Mouse (Mus musculus) liver, embryonic 14.5 days (tissue): Measurements from ENCODE around the gene Ccdc154. TPM values are rescaled to one million over a fixed set of nuclear protein-coding genes. Genes with fewer than 3 reads are reported as not detected.
A peak's percentile ranks its signal among the peaks of the same experiment; 100 is the strongest.
"Not testable (repeated sequence)": the region's sequence is repeated elsewhere in the genome, so short reads cannot be mapped to it uniquely, and the experiment has no call there.

ENCODE experiments used
- ATAC-seq: fragments of 200-750 bp; cut with Nextera tagmentation; 2 replicates; pipeline ENCODE4 v1.8.0; 2017; ENCODE audit warnings: moderate number of reproducible peaks, mild to moderate bottlenecking, moderate library complexity; ENCODE audit not compliant: insufficient read depth
- DNase-seq, 3 experiments: peaks; one replicate each; pipeline ENCODE4 v3.0.0-alpha.2; 2012 to 2013; ENCODE audit warnings: low read depth in 3 of 3, low spot score in 3 of 3
- H3K27ac ChIP-seq: fragments of 300-500 bp; sonication (generic); 2 replicates; pipeline ENCODE4 v1.5.1; 2014; ENCODE audit warnings: moderate library complexity, mild to moderate bottlenecking, control low read depth, inconsistent platforms
- H3K27me3 ChIP-seq: fragments of 300-500 bp; sonication (generic); 2 replicates; pipeline ENCODE4 v1.6.1; 2014; ENCODE audit warnings: mild to moderate bottlenecking, low read length, moderate library complexity; ENCODE audit not compliant: control insufficient read depth, insufficient read depth
- H3K36me3 ChIP-seq: fragments of 300-500 bp; sonication (generic); replicated peaks from 2 replicates; pipeline ENCODE4 v1.6.1; 2014; ENCODE audit warnings: low read depth; ENCODE audit not compliant: control insufficient read depth, insufficient read depth
- H3K4me1 ChIP-seq, 2 experiments: fragments of 200-500 bp in 1 of 2; fragments of 300-500 bp in 1 of 2; sonication (generic) in 1 of 2; replicated peaks; 2 replicates each; pipeline ENCODE4 v1.6.1; 2012 to 2014; ENCODE audit warnings: antibody characterized with exemption in 1 of 2, inconsistent platforms in 1 of 2, low read length in 1 of 2; ENCODE audit not compliant: control insufficient read depth in 2 of 2, insufficient read depth in 2 of 2
- H3K4me2 ChIP-seq: fragments of 300-500 bp; sonication (generic); 2 replicates; pipeline ENCODE4 v1.6.1; 2014; ENCODE audit warnings: low read depth, mild to moderate bottlenecking, control low read depth, moderate library complexity
- H3K4me3 ChIP-seq, 2 experiments: fragments of 200-500 bp in 1 of 2; fragments of 300-500 bp in 1 of 2; sonication (generic) in 1 of 2; 2 replicates each; pipeline ENCODE4 v1.5.1; 2012 to 2014; ENCODE audit warnings: low read depth in 2 of 2, low read length in 2 of 2, mild to moderate bottlenecking in 2 of 2, control low read depth in 1 of 2, inconsistent platforms in 1 of 2, moderate library complexity in 1 of 2; ENCODE audit not compliant: insufficient read depth in 1 of 2
- H3K9ac ChIP-seq: fragments of 300-500 bp; sonication (generic); replicated peaks from 2 replicates; pipeline ENCODE4 v1.6.1; 2014; ENCODE audit warnings: mild to moderate bottlenecking, control low read depth, moderate library complexity
- H3K9me3 ChIP-seq: fragments of 300-500 bp; sonication (generic); 2 replicates; pipeline ENCODE4 v1.6.1; 2016; ENCODE audit warnings: low read length, mixed read lengths; ENCODE audit not compliant: control insufficient read depth
- CTCF ChIP-seq: IDR thresholded peaks from 2 replicates; pipeline ENCODE4 v1.5.1; 2016; ENCODE audit warnings: antibody characterized with exemption, low read depth, control low read depth
- EP300 ChIP-seq: IDR thresholded peaks from 2 replicates; pipeline ENCODE4 v1.6.1; 2016; ENCODE audit warnings: antibody characterized with exemption, low read depth
- WGBS: fragments of 180-500 bp; shearing (Covaris S2); extraction: QIAGEN DNeasy Blood & Tissue Kit; methylation state at CpG from one replicate; pipeline ENCODE4 v1.1.7; 2014; ENCODE audit not compliant: insufficient replicate concordance; 5-methylcytosine and 5-hydroxymethylcytosine counted together
- polyA plus RNA-seq, 2 experiments: library from polyadenylated mRNA; depleted of rRNA in 1 of 2; stranded (reverse) in 1 of 2; unstranded in 1 of 2; fragments of >200 nt; fragmentation: Nextera tagmentation in 1 of 2; extraction: Ambion mirVana in 1 of 2; gene quantifications; 2 replicates each; pipeline versions ENCODE4 v1.2.1 to v1.2.3; 2012 to 2014

Gene Ccdc154
- polyA plus RNA-seq, 2 experiments = not detected

DNA sequence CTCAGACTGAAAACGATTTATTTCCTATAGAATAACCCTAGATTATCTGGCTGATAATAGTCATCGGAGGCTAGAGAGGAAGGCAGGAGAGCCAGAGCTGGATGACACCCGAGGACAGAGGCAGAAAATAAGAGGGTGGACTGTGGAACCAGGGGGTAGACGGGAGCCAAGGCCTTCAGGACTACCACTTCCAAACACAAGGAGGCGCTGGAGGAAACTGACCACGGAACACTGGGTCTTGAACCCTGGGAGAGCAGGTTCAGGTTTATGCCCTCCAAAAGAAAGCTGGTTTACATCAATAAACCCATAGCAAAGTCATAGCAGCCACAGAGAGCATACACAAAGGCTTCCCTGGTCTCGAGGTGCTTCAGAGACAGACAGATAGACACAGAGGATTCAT lies 38.3 kb upstream of the Ccdc154 start:
- 21% methylated on average over 7 of the region's 7 CpGs for WGBS
- no peaks in the 10 kb centered on the region for H3K9me3 ChIP-seq
- peaks cover 33 to 40% of the 10 kb centered on the region in 2 experiments for H3K4me1 ChIP-seq
- H3K9ac ChIP-seq = no peak overlapping the region
- no peak for DNase-seq
- no peak for ATAC-seq
- H3K27me3 ChIP-seq = no peaks in the 10 kb centered on the region; the same call in 1 of the 2 replicates
- TF ChIP-seq EP300 = no peak
- TF ChIP-seq CTCF = peak; percentile 74
- no peak overlapping the region for H3K4me3 ChIP-seq
- H3K27ac ChIP-seq = no peak overlapping the region
- no peak overlapping the region for H3K4me2 ChIP-seq
- no peaks in the 10 kb centered on the region for H3K36me3 ChIP-seq

DNA sequence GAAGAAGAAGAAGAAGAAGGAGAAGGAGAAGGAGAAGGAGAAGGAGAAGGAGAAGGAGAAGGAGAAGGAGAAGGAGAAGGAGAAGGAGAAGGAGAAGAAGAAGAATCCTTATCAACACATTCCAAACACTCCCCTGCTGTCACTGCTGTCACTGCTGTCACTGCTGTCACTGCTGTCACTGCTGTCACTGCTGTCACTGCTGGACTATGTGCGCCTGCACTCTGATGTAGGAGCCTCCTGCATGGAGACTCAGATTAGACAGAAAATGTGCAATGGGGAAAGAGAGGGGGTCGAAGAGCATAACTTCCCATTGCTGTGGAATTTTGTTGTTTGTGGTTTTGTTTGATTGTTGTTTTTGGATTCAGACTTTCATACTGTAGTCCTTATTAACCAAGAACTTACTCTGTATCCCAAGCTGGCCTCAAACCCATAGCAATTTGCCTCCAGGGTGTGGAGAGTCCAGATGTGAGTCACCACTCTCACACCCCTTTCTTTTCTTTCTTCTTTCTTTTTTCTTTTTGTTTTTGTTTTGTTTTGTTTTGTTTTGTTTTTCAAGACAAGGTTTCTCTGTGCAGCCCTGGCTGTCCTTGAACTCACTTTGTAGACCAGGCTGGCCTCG lies 36.7 kb upstream of the Ccdc154 start:
- peak; percentile 48; the same call in 1 of the 2 replicates for ATAC-seq
- Histone ChIP-seq H3K4me2 (peak overlapping the region; percentile 25; the same call in 1 of the 2 replicates), H3K9ac (peak overlapping the region; percentile 42), H3K4me1 (peaks cover 33 to 35% of the 10 kb centered on the region in 2 experiments), H3K27ac (peak overlapping the region; percentile 93)
- not testable (repeated sequence) for H3K27me3 ChIP-seq, H3K36me3 ChIP-seq, H3K4me3 ChIP-seq, DNase-seq, H3K9me3 ChIP-seq
- TF ChIP-seq EP300 = 0 out of 2 replicates have a peak, but pooled peaks have one; percentile 5
- 39% methylated on average over 3 of the region's 3 CpGs for WGBS

DNA sequence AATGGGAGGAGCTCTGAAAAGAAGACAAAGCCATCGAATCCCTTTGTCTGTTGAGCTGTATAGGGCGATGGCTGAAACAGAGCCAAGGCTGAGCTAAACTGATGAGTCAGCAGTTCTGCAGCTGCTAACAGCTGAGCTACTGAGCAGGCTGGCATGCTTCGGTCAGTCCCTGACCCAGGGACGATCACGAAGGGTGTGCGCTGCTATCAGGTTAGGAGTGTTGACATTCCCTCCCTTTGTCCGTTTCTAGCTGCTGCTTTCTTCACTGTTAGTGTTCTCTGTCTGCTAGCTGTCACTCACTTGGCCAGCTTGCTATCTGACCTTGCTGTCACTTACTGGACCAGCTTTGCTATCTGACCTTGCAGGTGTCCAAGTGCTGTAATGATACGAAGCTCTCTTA lies 35.2 kb upstream of the Ccdc154 start:
- peak overlapping the region; percentile 93 for H3K27ac ChIP-seq

DNA sequence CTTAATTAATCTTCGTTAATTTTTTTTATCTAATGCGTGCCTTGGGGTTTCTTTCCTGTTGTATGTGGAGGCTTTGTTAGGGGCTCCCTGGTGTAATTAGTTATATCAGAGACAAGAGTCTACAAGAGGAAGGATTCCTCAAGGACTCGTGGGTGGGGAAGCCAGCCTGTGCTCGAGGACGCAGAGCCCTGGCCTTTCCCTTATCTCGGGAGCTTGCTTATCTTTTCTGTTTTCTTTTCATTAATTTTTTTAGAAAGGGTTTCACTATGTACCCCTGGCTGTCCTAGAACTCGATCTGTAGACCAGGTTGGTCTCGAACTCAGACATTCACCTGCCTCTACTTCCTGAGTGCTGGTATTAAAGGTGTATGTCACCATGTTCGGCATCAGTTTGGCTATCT lies 34.6 kb upstream of the Ccdc154 start:
- DNase-seq = no peak
- Histone ChIP-seq H3K36me3 (no peaks in the 10 kb centered on the region), H3K4me2 (peak overlapping the region; percentile 47), H3K9ac (peak overlapping the region; percentile 66), H3K27me3 (no peaks in the 10 kb centered on the region; the same call in 1 of the 2 replicates), H3K4me3 (no peak overlapping the region), H3K4me1 (peaks cover 33 to 35% of the 10 kb centered on the region in 2 experiments), H3K9me3 (no peaks in the 10 kb centered on the region), H3K27ac (peak overlapping the region; percentile 93)
- WGBS = 21% methylated on average over 9 of the region's 9 CpGs
- ATAC-seq = peak; percentile 45; the same call in 1 of the 2 replicates
- TF ChIP-seq EP300 (no peak), CTCF (no peak)

More for the DNA sequence above, 35.2 kb upstream of the Ccdc154 start:
- no peaks in the 10 kb centered on the region for H3K9me3 ChIP-seq
- no peaks in the 10 kb centered on the region; the same call in 1 of the 2 replicates for H3K27me3 ChIP-seq
- TF ChIP-seq CTCF (no peak), EP300 (peak; percentile 62)
- peak overlapping the region in 1 of 2 experiments; percentile 16; a peak in 3 of 4 replicates for H3K4me3 ChIP-seq
- peak; percentile 86 for ATAC-seq
- DNase-seq = peak; percentile 62 to 76 (median 65)
- H3K4me2 ChIP-seq = peak overlapping the region; percentile 47
- H3K36me3 ChIP-seq = no peaks in the 10 kb centered on the region
- 7% methylated on average over 8 of the region's 8 CpGs for WGBS
- H3K4me1 ChIP-seq = peaks cover 33 to 35% of the 10 kb centered on the region in 2 experiments
- peak overlapping the region; percentile 66 for H3K9ac ChIP-seq

DNA sequence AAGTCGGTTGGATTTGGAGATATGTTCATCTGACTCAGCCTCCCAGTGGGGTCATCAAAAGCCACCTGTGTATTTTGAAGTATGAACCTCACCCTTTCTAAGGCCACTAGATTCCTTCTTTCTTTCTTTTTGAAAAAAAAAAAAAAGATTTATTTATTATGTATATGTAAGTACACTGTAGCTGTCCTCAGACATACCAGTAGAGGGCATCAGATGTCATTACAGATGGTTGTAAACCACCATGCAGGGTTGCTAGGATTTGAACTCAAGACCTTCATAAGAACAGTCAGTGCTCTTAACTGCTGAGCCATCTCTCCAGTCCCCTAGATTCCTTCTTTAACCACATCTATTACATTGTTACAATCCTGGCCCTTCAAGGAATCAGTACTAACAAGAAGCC lies 32.2 kb upstream of the Ccdc154 start:
- Histone ChIP-seq H3K4me3 (no peak overlapping the region), H3K27ac (no peak overlapping the region), H3K27me3 (no peaks in the 10 kb centered on the region), H3K4me2 (no peak overlapping the region), H3K9me3 (no peaks in the 10 kb centered on the region), H3K36me3 (no peaks in the 10 kb centered on the region), H3K9ac (no peak overlapping the region), H3K4me1 (peaks cover 38 to 41% of the 10 kb centered on the region in 2 experiments)
- ATAC-seq (no peak), DNase-seq (no peak)
- WGBS = 83% methylated on average over 1 of the region's 1 CpGs
- TF ChIP-seq EP300 (no peak), CTCF (peak; percentile 38; the same call in 1 of the 2 replicates)
